Mouse (Mus musculus): ENCODE data around the gene Hist3h2ba. TPM values are rescaled to one million over a fixed set of nuclear protein-coding genes. Genes with fewer than 3 reads are reported as not detected.

Gene Hist3h2ba
- total and polyA plus RNA-seq, 3 experiments, result not detected

DNA sequence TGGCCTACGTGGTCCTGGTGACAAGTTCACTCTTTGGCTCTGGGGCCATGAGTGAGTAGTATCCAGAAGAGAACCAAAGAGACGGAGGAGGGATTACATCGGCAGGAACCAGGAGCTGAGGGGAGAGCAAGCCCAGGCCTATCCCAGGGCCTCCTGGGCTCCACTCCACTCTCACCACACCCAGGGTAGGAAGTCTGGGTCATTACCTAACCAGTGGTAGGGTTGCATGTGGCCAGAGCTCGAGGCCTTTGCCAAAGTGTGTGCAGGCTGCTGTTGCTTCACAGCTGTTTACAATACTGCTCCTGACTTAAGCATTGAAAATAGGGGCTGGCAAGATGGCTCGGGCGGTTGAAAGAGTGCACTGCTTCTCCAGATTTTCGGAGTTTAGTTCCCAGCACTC lies 30.9 kb downstream of the Hist3h2ba start:
- DNase-seq (ENCODE audit: extremely low read depth), result no peak

DNA sequence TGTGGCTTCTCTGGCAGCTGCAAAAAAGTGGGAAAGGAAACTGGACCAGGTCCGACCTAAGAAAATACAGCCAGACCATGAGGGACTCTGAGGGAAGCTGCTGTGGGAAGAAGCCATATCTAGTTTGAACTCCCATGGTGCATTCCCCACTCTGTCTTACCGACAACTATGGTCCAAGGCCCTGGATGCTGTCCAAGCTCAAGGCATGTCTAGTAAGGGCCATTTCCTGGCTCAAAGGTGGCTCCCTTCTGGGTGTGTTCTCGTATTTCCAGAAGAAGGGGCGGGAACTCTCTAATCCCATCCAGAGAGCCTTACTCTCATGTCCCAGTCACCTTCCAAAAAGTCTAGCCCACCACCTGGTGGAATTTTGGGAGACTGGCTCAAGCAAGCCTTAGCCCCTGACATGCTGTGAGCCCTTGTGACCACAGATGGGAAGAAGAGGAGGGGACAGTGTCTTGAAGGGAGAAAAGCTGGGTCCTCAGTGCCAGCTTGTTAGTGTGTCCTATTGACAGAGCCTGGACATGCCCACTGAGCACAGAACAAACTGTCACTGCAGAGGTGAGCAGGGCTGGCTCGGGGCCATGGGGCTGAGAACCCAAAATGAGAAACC lies 31.8 kb downstream of the Hist3h2ba start:
- H3K9ac ChIP-seq (ENCODE audit: insufficient read depth, low read depth), result peak overlapping the region; percentile 86
- peaks cover 50% of the 10 kb centered on the region for H3K79me2 ChIP-seq (replicated peaks; ENCODE audit: control insufficient read depth, extremely low read depth, insufficient read depth, poor library complexity, severe bottlenecking)
- peaks cover 25 to 55% of the 10 kb centered on the region in 2 experiments for H3K4me1 ChIP-seq (ENCODE audit: control insufficient read depth in 1 of 2, insufficient read depth in 2 of 2)
- dilution Hi-C loops (cut with MboI; ENCODE audit: extremely low pct_ligation_motif_present, extremely low pct_unique_long_range_greater_than_20kb, low sequenced_read_pairs) (no loop called here), in situ Hi-C loops (cut with MboI; ENCODE audit: low pct_ligation_motif_present, low pct_unique_long_range_greater_than_20kb, low sequenced_read_pairs) (no loop called here)
- H3K36me3 ChIP-seq (replicated peaks in 1 of 2; ENCODE audit: control insufficient read depth in 1 of 2, insufficient read depth in 1 of 2, low read length in 1 of 2), result peaks cover 29 to 56% of the 10 kb centered on the region in 2 experiments
- H3K9me3 ChIP-seq (replicated peaks; ENCODE audit: low read length), result no peaks in the 10 kb centered on the region
- no peak for TF ChIP-seq BHLHE40 (IDR thresholded peaks at IDR 0.05; ENCODE audit: low read depth, low read length)
- no peak for TF ChIP-seq CHD2 (IDR thresholded peaks at IDR 0.05; ENCODE audit: low read length)
- no peak for TF ChIP-seq RCOR1 (conservative IDR thresholded peaks at IDR 0.05; ENCODE audit: low read depth, low read length)
- no peak for TF ChIP-seq NELFE (IDR thresholded peaks at IDR 0.05; ENCODE audit: low read depth, low read length)
- TF ChIP-seq USF2 (conservative IDR thresholded peaks at IDR 0.05; ENCODE audit: low read depth, low read length), result no peak
- TF ChIP-seq ZC3H11A (IDR thresholded peaks at IDR 0.05; ENCODE audit: low read depth, low read length), result no peak
- TF ChIP-seq MXI1 (IDR thresholded peaks at IDR 0.05; ENCODE audit: low read depth, low read length), result no peak
- no peak for TF ChIP-seq CTCF (conservative IDR thresholded peaks at IDR 0.05 in 1 of 2, IDR thresholded peaks at IDR 0.05 in 1 of 2; ENCODE audit: low read depth in 2 of 2, low read length in 2 of 2)
- no peak for TF ChIP-seq E2F4 (IDR thresholded peaks at IDR 0.05; ENCODE audit: insufficient replicate concordance, low read depth, low read length)
- no peak for TF ChIP-seq IRF4 (IDR thresholded peaks at IDR 0.05; ENCODE audit: low read depth, low read length)
- no peak for TF ChIP-seq ZKSCAN1 (IDR thresholded peaks at IDR 0.05; ENCODE audit: borderline replicate concordance, low read depth, low read length)
- no peak for TF ChIP-seq JUND (conservative IDR thresholded peaks at IDR 0.05; ENCODE audit: low read depth, low read length)
- H3K27ac ChIP-seq (ENCODE audit: insufficient read depth, low read depth), result no peak overlapping the region
- DNase-seq (ENCODE audit: extremely low read depth), result no peak
- peak overlapping the region; percentile 64 for H3K4me2 ChIP-seq (ENCODE audit: insufficient read depth, low read depth, poor library complexity, severe bottlenecking)
- peak overlapping the region in 2 of 3 experiments; percentile 70 to 99 for H3K4me3 ChIP-seq (replicated peaks in 1 of 3; ENCODE audit: low read depth in 2 of 3, low read length in 2 of 3, poor library complexity in 1 of 3)
- H3K27me3 ChIP-seq (replicated peaks), result no peaks in the 10 kb centered on the region

More for the DNA sequence above, 30.9 kb downstream of the Hist3h2ba start:
- peak overlapping the region; percentile 86 for H3K9ac ChIP-seq (ENCODE audit: insufficient read depth, low read depth)
- dilution Hi-C loops (cut with MboI; ENCODE audit: extremely low pct_ligation_motif_present, extremely low pct_unique_long_range_greater_than_20kb, low sequenced_read_pairs), result no loop called here
- H3K27me3 ChIP-seq (replicated peaks), result no peaks in the 10 kb centered on the region
- peaks cover 21 to 53% of the 10 kb centered on the region in 2 experiments for H3K36me3 ChIP-seq (replicated peaks in 1 of 2; ENCODE audit: control insufficient read depth in 1 of 2, insufficient read depth in 1 of 2, low read length in 1 of 2)
- H3K9me3 ChIP-seq (replicated peaks; ENCODE audit: low read length), result no peaks in the 10 kb centered on the region
- peak overlapping the region; percentile 64 for H3K4me2 ChIP-seq (ENCODE audit: insufficient read depth, low read depth, poor library complexity, severe bottlenecking)
- peaks cover 25 to 56% of the 10 kb centered on the region in 2 experiments for H3K4me1 ChIP-seq (ENCODE audit: control insufficient read depth in 1 of 2, insufficient read depth in 2 of 2)
- TF ChIP-seq IRF4 (IDR thresholded peaks at IDR 0.05; ENCODE audit: low read depth, low read length), result no peak
- no peak for TF ChIP-seq PAX5 (IDR thresholded peaks at IDR 0.05; ENCODE audit: low read length)
- no peak for TF ChIP-seq KAT2A (IDR thresholded peaks at IDR 0.05; ENCODE audit: insufficient replicate concordance, low read length)
- TF ChIP-seq TCF12 (IDR thresholded peaks at IDR 0.05; ENCODE audit: low read depth, low read length), result no peak
- TF ChIP-seq CTCF (conservative IDR thresholded peaks at IDR 0.05 in 1 of 2, IDR thresholded peaks at IDR 0.05 in 1 of 2; ENCODE audit: low read depth in 2 of 2, low read length in 2 of 2), result no peak
- TF ChIP-seq TBP (conservative IDR thresholded peaks at IDR 0.05; ENCODE audit: low read depth, low read length), result no peak
- no peak for TF ChIP-seq MAFK (IDR thresholded peaks at IDR 0.05; ENCODE audit: insufficient replicate concordance, low read length)
- no peak for TF ChIP-seq ZC3H11A (IDR thresholded peaks at IDR 0.05; ENCODE audit: low read depth, low read length)
- no peak for TF ChIP-seq ZNF384 (IDR thresholded peaks at IDR 0.05; ENCODE audit: low read depth, low read length)
- TF ChIP-seq RAD21 (IDR thresholded peaks at IDR 0.05; ENCODE audit: low read depth, low read length), result no peak
- TF ChIP-seq USF2 (conservative IDR thresholded peaks at IDR 0.05; ENCODE audit: low read depth, low read length), result no peak
- no peak for TF ChIP-seq NELFE (IDR thresholded peaks at IDR 0.05; ENCODE audit: low read depth, low read length)
- TF ChIP-seq ZMIZ1 (IDR thresholded peaks at IDR 0.05; ENCODE audit: low read depth, low read length), result no peak
- no peak for TF ChIP-seq NRF1 (IDR thresholded peaks at IDR 0.05; ENCODE audit: low read depth, low read length)
- no peak for TF ChIP-seq MYC (IDR thresholded peaks at IDR 0.05; ENCODE audit: low read depth, low read length)
- TF ChIP-seq ELF1 (IDR thresholded peaks at IDR 0.05; ENCODE audit: low read depth, low read length), result no peak
- no peak for TF ChIP-seq JUND (conservative IDR thresholded peaks at IDR 0.05; ENCODE audit: low read depth, low read length)
- no peak for TF ChIP-seq E2F4 (IDR thresholded peaks at IDR 0.05; ENCODE audit: insufficient replicate concordance, low read depth, low read length)
- H3K27ac ChIP-seq (ENCODE audit: insufficient read depth, low read depth), result 0 out of 2 replicates have a peak overlapping the region, but pooled peaks have one; percentile 13
- in situ Hi-C loops (cut with MboI; ENCODE audit: low pct_ligation_motif_present, low pct_unique_long_range_greater_than_20kb, low sequenced_read_pairs), result no loop called here
- H3K79me2 ChIP-seq (replicated peaks; ENCODE audit: control insufficient read depth, extremely low read depth, insufficient read depth, poor library complexity, severe bottlenecking), result peaks cover 50% of the 10 kb centered on the region
- peak overlapping the region; percentile 70 to 99 (median 96) for H3K4me3 ChIP-seq (replicated peaks in 1 of 3; ENCODE audit: low read depth in 2 of 3, low read length in 2 of 3, poor library complexity in 1 of 3)

Measured in CH12.LX (cell line).